Mouse (Mus musculus): ENCODE results near the gene Icosl. TPM values are rescaled to one million over a fixed set of nuclear protein-coding genes. Genes with fewer than 3 reads are reported as not detected.
A peak's percentile ranks its signal among the peaks of the same experiment; 100 is the strongest.
"Not testable (repeated sequence)": the region's sequence is repeated elsewhere in the genome, so short reads cannot be mapped to it uniquely, and the experiment has no call there.

The Icosl gene
- polyA plus RNA-seq, 1 experiment, result 5.5 TPM

DNA sequence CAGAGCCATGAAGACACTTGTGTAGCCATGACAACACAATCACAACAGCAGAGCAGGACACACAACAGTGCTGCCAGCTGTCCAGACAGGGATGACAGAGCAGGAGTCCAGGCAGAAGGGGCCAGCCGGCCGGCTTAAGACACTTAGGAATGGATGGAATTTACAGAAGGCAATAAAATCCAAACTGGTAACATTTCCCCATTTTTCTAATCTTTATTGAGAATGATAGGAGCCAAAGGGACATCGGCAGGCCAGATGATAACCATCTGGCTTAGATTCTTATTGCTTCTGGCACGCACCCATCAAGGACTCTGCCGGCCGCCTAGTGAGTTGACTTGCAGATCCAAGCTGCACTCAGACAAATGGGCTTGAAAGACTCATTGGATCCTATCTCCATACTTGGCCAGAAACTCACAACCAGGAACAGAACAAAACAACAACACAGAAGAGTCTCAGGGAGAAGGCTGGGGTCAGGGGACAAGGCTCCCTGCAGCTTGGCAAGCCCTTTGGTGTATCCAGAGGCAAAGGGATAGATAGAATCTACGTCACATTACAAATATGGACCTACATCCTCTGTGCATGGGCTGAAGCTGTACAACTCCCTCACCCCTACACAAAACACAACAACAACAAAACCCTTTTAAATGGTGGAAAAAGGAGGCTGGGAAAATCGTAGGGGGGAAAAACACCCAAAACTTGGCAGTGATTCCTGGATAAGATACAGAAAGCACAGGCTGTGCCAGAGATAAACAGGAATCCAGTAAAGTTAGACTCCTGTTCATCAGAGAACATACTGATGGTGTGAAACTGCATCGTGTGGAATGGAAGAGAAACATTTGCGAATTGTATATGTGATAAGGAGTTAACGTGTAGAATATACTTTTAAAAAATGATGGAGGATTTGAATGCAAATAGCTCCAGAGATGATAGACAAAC lies 35.7 kb downstream of the Icosl start:
- H3K4me1 ChIP-seq (ENCODE audit: control insufficient read depth, insufficient read depth, low read length), result peaks cover 12% of the 10 kb centered on the region; the same call in 1 of the 2 replicates
- 41% methylated on average over 11 of the region's 11 CpGs for WGBS
- no peaks in the 10 kb centered on the region for H3K27me3 ChIP-seq (ENCODE audit: control insufficient read depth, insufficient read depth, low read length)
- H3K27ac ChIP-seq (ENCODE audit: insufficient read depth, low read length), result no peak overlapping the region
- H3K4me3 ChIP-seq (replicated peaks; ENCODE audit: insufficient read depth, low read depth, low read length), result no peak overlapping the region
- DNase-seq, result peak in 1 of 2 experiments; percentile 11
- TF ChIP-seq POLR2A (IDR thresholded peaks at IDR 0.05; ENCODE audit: borderline replicate concordance, insufficient read depth, low read length), result no peak
- no peak for TF ChIP-seq CTCF (IDR thresholded peaks at IDR 0.05; ENCODE audit: borderline replicate concordance, insufficient read depth, low read depth, low read length)

GRCm38 (mm10) chr10:78105548-78105947 lies 36.4 kb downstream of the Icosl start:
- peak; percentile 47 to 63 for DNase-seq
- peaks cover 12% of the 10 kb centered on the region; the same call in 1 of the 2 replicates for H3K4me1 ChIP-seq (ENCODE audit: control insufficient read depth, insufficient read depth, low read length)
- H3K27ac ChIP-seq (ENCODE audit: insufficient read depth, low read length), result no peak overlapping the region
- H3K27me3 ChIP-seq (ENCODE audit: control insufficient read depth, insufficient read depth, low read length), result no peaks in the 10 kb centered on the region
- TF ChIP-seq CTCF (IDR thresholded peaks at IDR 0.05; ENCODE audit: borderline replicate concordance, insufficient read depth, low read depth, low read length) (no peak), POLR2A (IDR thresholded peaks at IDR 0.05; ENCODE audit: borderline replicate concordance, insufficient read depth, low read length) (peak; percentile 20; the same call in 1 of the 2 replicates)
- 10% methylated on average over 12 of the region's 12 CpGs for WGBS
- peak overlapping the region; percentile 11 for H3K4me3 ChIP-seq (replicated peaks; ENCODE audit: insufficient read depth, low read depth, low read length)

- 51% methylated on average over 4 of the region's 4 CpGs for WGBS
- Histone ChIP-seq H3K4me1 (ENCODE audit: control insufficient read depth, insufficient read depth, low read length) (no peaks in the 10 kb centered on the region), H3K27ac (ENCODE audit: insufficient read depth, low read length) (no peak overlapping the region), H3K4me3 (replicated peaks; ENCODE audit: insufficient read depth, low read depth, low read length) (no peak overlapping the region), H3K27me3 (ENCODE audit: control insufficient read depth, insufficient read depth, low read length) (no peaks in the 10 kb centered on the region)
- no peak for DNase-seq
- no peak for TF ChIP-seq CTCF (IDR thresholded peaks at IDR 0.05; ENCODE audit: borderline replicate concordance, insufficient read depth, low read depth, low read length)
- TF ChIP-seq POLR2A (IDR thresholded peaks at IDR 0.05; ENCODE audit: borderline replicate concordance, insufficient read depth, low read length), result no peak
Measured at GRCm38 (mm10) chr10:78114521-78115092, 45.5 kb downstream of the Icosl start.

DNA sequence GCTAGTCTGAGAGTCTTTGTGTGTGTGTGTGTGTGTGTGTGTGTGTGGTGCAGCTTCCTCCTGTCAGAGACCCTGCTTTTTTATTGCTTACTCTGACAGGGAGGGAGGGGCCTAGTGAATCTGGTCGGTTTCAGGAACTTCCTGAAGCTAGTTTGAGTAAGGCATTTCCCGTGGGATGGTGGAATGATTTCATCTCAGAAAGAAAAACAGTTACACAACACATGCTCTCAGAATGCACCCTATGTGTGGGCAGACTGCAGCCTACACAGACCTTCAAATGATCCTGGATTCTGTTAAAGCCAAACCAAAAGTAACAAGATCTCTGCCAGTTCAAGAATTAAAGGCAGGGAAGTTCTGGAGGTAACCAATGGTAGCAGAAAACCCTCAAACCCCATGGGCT lies 46.1 kb downstream of the Icosl start:
- TF ChIP-seq POLR2A (IDR thresholded peaks at IDR 0.05; ENCODE audit: borderline replicate concordance, insufficient read depth, low read length), result no peak
- no peak for TF ChIP-seq CTCF (IDR thresholded peaks at IDR 0.05; ENCODE audit: borderline replicate concordance, insufficient read depth, low read depth, low read length)
- Histone ChIP-seq H3K4me3 (replicated peaks; ENCODE audit: insufficient read depth, low read depth, low read length) (no peak overlapping the region), H3K4me1 (ENCODE audit: control insufficient read depth, insufficient read depth, low read length) (no peaks in the 10 kb centered on the region), H3K27me3 (ENCODE audit: control insufficient read depth, insufficient read depth, low read length) (no peaks in the 10 kb centered on the region; the same call in 1 of the 2 replicates), H3K27ac (ENCODE audit: insufficient read depth, low read length) (no peak overlapping the region)
- DNase-seq, result no peak
- WGBS, result 80% methylated on average over 2 of the region's 2 CpGs

GRCm38 (mm10) chr10:78119422-78119821 lies 50.3 kb downstream of the Icosl start:
- no peak overlapping the region for H3K4me3 ChIP-seq (replicated peaks; ENCODE audit: insufficient read depth, low read depth, low read length)
- H3K27me3 ChIP-seq (ENCODE audit: control insufficient read depth, insufficient read depth, low read length), result no peaks in the 10 kb centered on the region; the same call in 1 of the 2 replicates
- WGBS, result 88% methylated on average over 4 of the region's 4 CpGs
- H3K27ac ChIP-seq (ENCODE audit: insufficient read depth, low read length), result no peak overlapping the region
- no peaks in the 10 kb centered on the region for H3K4me1 ChIP-seq (ENCODE audit: control insufficient read depth, insufficient read depth, low read length)
- no peak for TF ChIP-seq POLR2A (IDR thresholded peaks at IDR 0.05; ENCODE audit: borderline replicate concordance, insufficient read depth, low read length)
- no peak for TF ChIP-seq CTCF (IDR thresholded peaks at IDR 0.05; ENCODE audit: borderline replicate concordance, insufficient read depth, low read depth, low read length)
- no peak for DNase-seq

- H3K4me3 ChIP-seq (replicated peaks; ENCODE audit: insufficient read depth, low read depth, low read length); H3K27ac ChIP-seq (ENCODE audit: insufficient read depth, low read length); DNase-seq; H3K4me1 ChIP-seq (ENCODE audit: control insufficient read depth, insufficient read depth, low read length); H3K27me3 ChIP-seq (ENCODE audit: control insufficient read depth, insufficient read depth, low read length): not testable (repeated sequence)
- 13% methylated on average over 6 of the region's 6 CpGs for WGBS
Measured at GRCm38 (mm10) chr10:78124137-78124536, 55.0 kb downstream of the Icosl start.

DNA sequence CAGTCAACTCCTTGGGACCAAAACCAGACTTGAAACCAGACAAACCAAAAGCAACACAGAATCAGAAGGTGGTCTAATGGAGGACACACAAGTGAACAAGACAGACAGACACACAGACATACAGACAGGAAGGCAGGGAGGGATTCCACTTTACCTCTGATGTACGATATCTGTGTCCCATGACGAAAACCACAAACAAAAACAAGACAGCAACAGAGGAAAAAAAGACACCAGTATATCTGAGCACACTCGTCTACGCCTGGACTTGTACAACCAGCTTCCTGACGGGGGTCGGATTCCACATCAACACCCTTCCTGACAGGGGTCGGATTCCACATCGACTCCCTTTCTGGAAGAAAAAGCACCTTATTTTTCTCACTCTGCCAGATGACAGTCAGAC lies 56.0 kb downstream of the Icosl start:
- not testable (repeated sequence) for H3K4me3 ChIP-seq (replicated peaks; ENCODE audit: insufficient read depth, low read depth, low read length); DNase-seq; H3K27ac ChIP-seq (ENCODE audit: insufficient read depth, low read length); H3K4me1 ChIP-seq (ENCODE audit: control insufficient read depth, insufficient read depth, low read length); H3K27me3 ChIP-seq (ENCODE audit: control insufficient read depth, insufficient read depth, low read length)
- WGBS, result 93% methylated on average over 8 of the region's 8 CpGs

- WGBS, result 93% methylated on average over 5 of the region's 5 CpGs
- H3K4me3 ChIP-seq (replicated peaks; ENCODE audit: insufficient read depth, low read depth, low read length), result no peak overlapping the region
- DNase-seq, result no peak
- TF ChIP-seq POLR2A (IDR thresholded peaks at IDR 0.05; ENCODE audit: borderline replicate concordance, insufficient read depth, low read length) (no peak), CTCF (IDR thresholded peaks at IDR 0.05; ENCODE audit: borderline replicate concordance, insufficient read depth, low read depth, low read length) (no peak)
- no peaks in the 10 kb centered on the region for H3K27me3 ChIP-seq (ENCODE audit: control insufficient read depth, insufficient read depth, low read length)
- H3K27ac ChIP-seq (ENCODE audit: insufficient read depth, low read length), result no peak overlapping the region
- H3K4me1 ChIP-seq (ENCODE audit: control insufficient read depth, insufficient read depth, low read length), result peaks cover 7% of the 10 kb centered on the region
Measured at GRCm38 (mm10) chr10:78126311-78126710, 57.2 kb downstream of the Icosl start.

Data from cerebellum, adult 2 months (tissue).